Mouse (Mus musculus) liver, embryonic 15.5 days (tissue): Measurements from ENCODE around the gene Gxylt1. TPM values are rescaled to one million over a fixed set of nuclear protein-coding genes. Genes with fewer than 3 reads are reported as not detected.

Experiments used
- ATAC-seq: fragments of 200-750 bp; cut with Nextera tagmentation; 2 replicates; pipeline ENCODE4 v1.8.0; 2017; ENCODE audit warnings: moderate number of reproducible peaks, mild to moderate bottlenecking, moderate library complexity; ENCODE audit not compliant: insufficient read depth
- H3K27ac ChIP-seq: fragments of 300-500 bp; sonication (generic); replicated peaks from 2 replicates; pipeline ENCODE4 v1.5.1; 2015; ENCODE audit warnings: mild to moderate bottlenecking, inconsistent platforms
- H3K27me3 ChIP-seq: fragments of 300-500 bp; sonication (generic); 2 replicates; pipeline ENCODE4 v1.6.1; 2015; ENCODE audit warnings: mild to moderate bottlenecking, inconsistent platforms
- H3K36me3 ChIP-seq: fragments of 300-500 bp; sonication (generic); replicated peaks from 2 replicates; pipeline ENCODE4 v1.6.1; 2015; ENCODE audit warnings: moderate library complexity, mild to moderate bottlenecking, inconsistent platforms
- H3K4me1 ChIP-seq: fragments of 300-500 bp; sonication (generic); replicated peaks from 2 replicates; pipeline ENCODE4 v1.6.1; 2015; ENCODE audit warnings: inconsistent platforms
- H3K4me2 ChIP-seq: fragments of 300-500 bp; sonication (generic); 2 replicates; pipeline ENCODE4 v1.6.1; 2015; ENCODE audit warnings: moderate library complexity, mild to moderate bottlenecking, inconsistent platforms
- H3K4me3 ChIP-seq: fragments of 300-500 bp; sonication (generic); replicated peaks from 2 replicates; pipeline ENCODE4 v1.5.1; 2015; ENCODE audit warnings: mild to moderate bottlenecking, inconsistent platforms
- H3K9ac ChIP-seq: fragments of 300-500 bp; sonication (generic); 2 replicates; pipeline ENCODE4 v1.6.1; 2015; ENCODE audit warnings: moderate library complexity, mild to moderate bottlenecking, inconsistent platforms
- H3K9me3 ChIP-seq: fragments of 300-500 bp; sonication (generic); replicated peaks from 2 replicates; pipeline ENCODE4 v1.6.1; 2016; ENCODE audit warnings: inconsistent platforms
- WGBS: fragments of 180-500 bp; shearing (Covaris S2); methylation state at CpG from one replicate; pipeline ENCODE4 v1.1.7; 2015; ENCODE audit warnings: mixed read lengths; ENCODE audit not compliant: insufficient replicate concordance; 5-methylcytosine and 5-hydroxymethylcytosine counted together
- polyA plus RNA-seq: library from polyadenylated mRNA; unstranded; fragments of >200 nt; fragmentation: Nextera tagmentation; extraction: Ambion mirVana; gene quantifications from 2 replicates; pipeline ENCODE4 v1.2.1, GENCODE M21; 2015

The Gxylt1 gene
- polyA plus RNA-seq, 1 experiment from 2014 or later: 2.8 TPM

GRCm38 (mm10) chr15:93275623-93276022 is 644 bp upstream of the Gxylt1 start:
- H3K9me3 ChIP-seq: no peaks in the 10 kb centered on the region
- WGBS: under 1% methylated on average over 21 of the region's 21 CpGs
- peak; percentile 56 for ATAC-seq

GRCm38 (mm10) chr15:93273788-93274678 is 946 bp downstream of the Gxylt1 start:
- ATAC-seq: no peak
- Histone ChIP-seq H3K4me2 (peak overlapping the region; percentile 89), H3K9me3 (no peaks in the 10 kb centered on the region), H3K4me3 (peak overlapping the region; percentile 79), H3K27ac (peak overlapping the region; percentile 82), H3K4me1 (peaks cover 48% of the 10 kb centered on the region), H3K27me3 (no peaks in the 10 kb centered on the region), H3K9ac (peak overlapping the region; percentile 86), H3K36me3 (peaks cover 13% of the 10 kb centered on the region; the same call in 1 of the 2 replicates)
- WGBS: 39% methylated on average over 19 of the region's 19 CpGs

More at GRCm38 (mm10) chr15:93275623-93276022, 644 bp upstream of the Gxylt1 start:
- peak overlapping the region; percentile 60 for H3K9ac ChIP-seq
- peak overlapping the region; percentile 89 for H3K4me2 ChIP-seq
- H3K27me3 ChIP-seq: no peaks in the 10 kb centered on the region
- H3K36me3 ChIP-seq: 0 out of 2 replicates have a peak, but pooled peaks cover 7% of the 10 kb centered on the region
- peaks cover 40% of the 10 kb centered on the region for H3K4me1 ChIP-seq
- peak overlapping the region; percentile 81 for H3K27ac ChIP-seq
- H3K4me3 ChIP-seq: peak overlapping the region; percentile 79

- H3K4me3 ChIP-seq: peak overlapping the region; percentile 11; the same call in 1 of the 2 replicates
- H3K4me2 ChIP-seq: peak overlapping the region; percentile 89
- peaks cover 53% of the 10 kb centered on the region for H3K4me1 ChIP-seq
- H3K27me3 ChIP-seq: no peaks in the 10 kb centered on the region
- H3K27ac ChIP-seq: no peak overlapping the region
- no peak overlapping the region for H3K9ac ChIP-seq
- no peaks in the 10 kb centered on the region for H3K9me3 ChIP-seq
- no peak for ATAC-seq
- peaks cover 13% of the 10 kb centered on the region; the same call in 1 of the 2 replicates for H3K36me3 ChIP-seq
- 40% methylated on average over 9 of the region's 9 CpGs for WGBS
Observed at GRCm38 (mm10) chr15:93272948-93273347, 2.0 kb downstream of the Gxylt1 start.

GRCm38 (mm10) chr15:93270289-93270855 is 4.6 kb downstream of the Gxylt1 start:
- Histone ChIP-seq H3K27me3 (no peaks in the 10 kb centered on the region), H3K4me2 (no peak overlapping the region), H3K9me3 (no peaks in the 10 kb centered on the region), H3K4me1 (peaks cover 52% of the 10 kb centered on the region), H3K27ac (no peak overlapping the region), H3K36me3 (peaks cover 13% of the 10 kb centered on the region; the same call in 1 of the 2 replicates), H3K4me3 (no peak overlapping the region), H3K9ac (no peak overlapping the region)
- WGBS: 56% methylated on average over 9 of the region's 9 CpGs
- ATAC-seq: no peak

GRCm38 (mm10) chr15:93269572-93269971 is 5.4 kb downstream of the Gxylt1 start:
- Histone ChIP-seq H3K9ac (no peak overlapping the region), H3K4me3 (no peak overlapping the region), H3K36me3 (peaks cover 13% of the 10 kb centered on the region; the same call in 1 of the 2 replicates), H3K4me1 (peaks cover 51% of the 10 kb centered on the region), H3K27ac (no peak overlapping the region), H3K9me3 (no peaks in the 10 kb centered on the region), H3K27me3 (no peaks in the 10 kb centered on the region), H3K4me2 (no peak overlapping the region)
- ATAC-seq: no peak
- WGBS: 87% methylated on average over 7 of the region's 7 CpGs

GRCm38 (mm10) chr15:93268001-93268400 is 7.0 kb downstream of the Gxylt1 start:
- no peaks in the 10 kb centered on the region for H3K27me3 ChIP-seq
- peaks cover 36% of the 10 kb centered on the region for H3K4me1 ChIP-seq
- H3K27ac ChIP-seq: no peak overlapping the region
- no peak overlapping the region for H3K4me3 ChIP-seq
- no peaks in the 10 kb centered on the region for H3K9me3 ChIP-seq
- no peak for ATAC-seq
- no peak overlapping the region for H3K4me2 ChIP-seq
- H3K36me3 ChIP-seq: peaks cover 13% of the 10 kb centered on the region; the same call in 1 of the 2 replicates
- 76% methylated on average over 1 of the region's 1 CpGs for WGBS
- no peak overlapping the region for H3K9ac ChIP-seq

- WGBS: 79% methylated on average over 8 of the region's 8 CpGs
- H3K4me1 ChIP-seq: peaks cover 31% of the 10 kb centered on the region
- H3K9me3 ChIP-seq: no peaks in the 10 kb centered on the region
- ATAC-seq: no peak
- no peak overlapping the region for H3K4me3 ChIP-seq
- H3K36me3 ChIP-seq: peaks cover 12% of the 10 kb centered on the region; the same call in 1 of the 2 replicates
- H3K9ac ChIP-seq: no peak overlapping the region
- no peak overlapping the region for H3K27ac ChIP-seq
- H3K27me3 ChIP-seq: no peaks in the 10 kb centered on the region
- no peak overlapping the region for H3K4me2 ChIP-seq
Observed at GRCm38 (mm10) chr15:93267479-93267878, 7.5 kb downstream of the Gxylt1 start.

GRCm38 (mm10) chr15:93266361-93266760 is 8.6 kb downstream of the Gxylt1 start:
- 90% methylated on average over 16 of the region's 16 CpGs for WGBS
- H3K9me3 ChIP-seq: no peaks in the 10 kb centered on the region
- no peaks in the 10 kb centered on the region for H3K27me3 ChIP-seq
- ATAC-seq: no peak
- no peak overlapping the region for H3K27ac ChIP-seq
- peaks cover 27% of the 10 kb centered on the region for H3K4me1 ChIP-seq
- H3K9ac ChIP-seq: no peak overlapping the region
- no peak overlapping the region for H3K4me2 ChIP-seq
- no peak overlapping the region for H3K4me3 ChIP-seq
- peaks cover 12% of the 10 kb centered on the region for H3K36me3 ChIP-seq

GRCm38 (mm10) chr15:93265728-93266127 is 9.3 kb downstream of the Gxylt1 start:
- Histone ChIP-seq H3K27me3 (no peaks in the 10 kb centered on the region), H3K9ac (no peak overlapping the region), H3K4me1 (peaks cover 24% of the 10 kb centered on the region), H3K36me3 (peaks cover 13% of the 10 kb centered on the region), H3K4me2 (no peak overlapping the region), H3K4me3 (no peak overlapping the region), H3K27ac (no peak overlapping the region), H3K9me3 (no peaks in the 10 kb centered on the region)
- 67% methylated on average over 2 of the region's 2 CpGs for WGBS
- no peak for ATAC-seq

GRCm38 (mm10) chr15:93265231-93265630 is 9.7 kb downstream of the Gxylt1 start:
- H3K4me1 ChIP-seq: peaks cover 19% of the 10 kb centered on the region
- H3K9ac ChIP-seq: no peak overlapping the region
- H3K4me2 ChIP-seq: no peak overlapping the region
- no peaks in the 10 kb centered on the region for H3K27me3 ChIP-seq
- no peak overlapping the region for H3K27ac ChIP-seq
- ATAC-seq: no peak
- H3K4me3 ChIP-seq: no peak overlapping the region
- H3K36me3 ChIP-seq: peaks cover 13% of the 10 kb centered on the region
- no peaks in the 10 kb centered on the region for H3K9me3 ChIP-seq
- WGBS: 66% methylated on average over 3 of the region's 3 CpGs

GRCm38 (mm10) chr15:93264221-93264620 is 10.8 kb downstream of the Gxylt1 start:
- 72% methylated on average over 3 of the region's 3 CpGs for WGBS
- no peaks in the 10 kb centered on the region for H3K9me3 ChIP-seq
- no peak overlapping the region for H3K27ac ChIP-seq
- H3K36me3 ChIP-seq: peaks cover 6% of the 10 kb centered on the region; the same call in 1 of the 2 replicates
- no peaks in the 10 kb centered on the region for H3K27me3 ChIP-seq
- no peak overlapping the region for H3K9ac ChIP-seq
- H3K4me2 ChIP-seq: no peak overlapping the region
- ATAC-seq: no peak
- H3K4me3 ChIP-seq: no peak overlapping the region
- H3K4me1 ChIP-seq: 0 out of 2 replicates have a peak, but pooled peaks cover 15% of the 10 kb centered on the region
